Mouse (Mus musculus) midbrain, embryonic 13.5 days (tissue): Measurements from ENCODE around the gene Srebf1. TPM values are rescaled to one million over a fixed set of nuclear protein-coding genes. Genes with fewer than 3 reads are reported as not detected.

Experiments used
- ATAC-seq: fragments of 200-750 bp; cut with Nextera tagmentation; 2 replicates; pipeline ENCODE4 v1.8.0; 2017; ENCODE audit warnings: mild to moderate bottlenecking, moderate TSS enrichment, moderate library complexity
- H3K27ac ChIP-seq: fragments of 300-500 bp; sonication (generic); 2 replicates; pipeline ENCODE4 v1.5.1; 2015; ENCODE audit warnings: inconsistent platforms, mild to moderate bottlenecking, moderate library complexity
- H3K27me3 ChIP-seq: fragments of 300-500 bp; sonication (generic); 2 replicates; pipeline ENCODE4 v1.6.1; 2015; ENCODE audit warnings: mild to moderate bottlenecking, inconsistent platforms
- H3K36me3 ChIP-seq: fragments of 300-500 bp; sonication (generic); 2 replicates; pipeline ENCODE4 v1.6.1; 2015; ENCODE audit warnings: mild to moderate bottlenecking, inconsistent platforms
- H3K4me1 ChIP-seq: fragments of 300-500 bp; sonication (generic); replicated peaks from 2 replicates; pipeline ENCODE4 v1.6.1; 2015; ENCODE audit warnings: inconsistent platforms
- H3K4me2 ChIP-seq: fragments of 300-500 bp; sonication (generic); replicated peaks from 2 replicates; pipeline ENCODE4 v1.6.1; 2015; ENCODE audit warnings: moderate library complexity, mild to moderate bottlenecking, inconsistent platforms
- H3K4me3 ChIP-seq: fragments of 300-500 bp; sonication (generic); replicated peaks from 2 replicates; pipeline ENCODE4 v1.5.1; 2015; ENCODE audit warnings: mild to moderate bottlenecking, inconsistent platforms
- H3K9ac ChIP-seq: fragments of 300-500 bp; sonication (generic); replicated peaks from 2 replicates; pipeline ENCODE4 v1.6.1; 2015; ENCODE audit warnings: mild to moderate bottlenecking, inconsistent platforms
- H3K9me3 ChIP-seq: fragments of 300-500 bp; sonication (generic); 2 replicates; pipeline ENCODE4 v1.6.1; 2016; ENCODE audit warnings: mild to moderate bottlenecking, inconsistent platforms
- WGBS: fragments of 180-500 bp; shearing (Covaris S2); methylation state at CpG from one replicate; pipeline ENCODE4 v1.1.7; 2015; 5-methylcytosine and 5-hydroxymethylcytosine counted together
- microRNA-seq: library from miRNA; unstranded; fragments of <30 nt; microRNA quantifications from one replicate; pipeline ENCODE4, GENCODE M21; 2016
- polyA plus RNA-seq: library from polyadenylated mRNA; unstranded; fragments of >200 nt; fragmentation: Nextera tagmentation; extraction: Ambion mirVana; gene quantifications from 2 replicates; pipeline ENCODE4 v1.2.1, GENCODE M21; 2015

Gene Srebf1
- polyA plus RNA-seq, 1 experiment from 2014 or later = 46.0 TPM

- no peak for ATAC-seq
- H3K36me3 ChIP-seq = peaks cover 18% of the 10 kb centered on the region
- no peak overlapping the region for H3K4me2 ChIP-seq
- H3K27me3 ChIP-seq = no peaks in the 10 kb centered on the region
- no peaks in the 10 kb centered on the region for H3K9me3 ChIP-seq
- no peak overlapping the region for H3K9ac ChIP-seq
- H3K27ac ChIP-seq = no peak overlapping the region
- H3K4me3 ChIP-seq = no peak overlapping the region
- WGBS = 86% methylated on average over 1 of the region's 1 CpGs
- peaks cover 53% of the 10 kb centered on the region for H3K4me1 ChIP-seq
Observed at GRCm38 (mm10) chr11:60152339-60152738, 70.0 kb downstream of the Srebf1 start.

GRCm38 (mm10) chr11:60150677-60151076, 71.7 kb downstream of the Srebf1 start:
- 92% methylated on average over 3 of the region's 3 CpGs for WGBS
- Histone ChIP-seq H3K36me3 (peaks cover 34% of the 10 kb centered on the region), H3K4me3 (no peak overlapping the region), H3K27ac (no peak overlapping the region), H3K4me1 (peaks cover 62% of the 10 kb centered on the region), H3K9me3 (no peaks in the 10 kb centered on the region), H3K4me2 (no peak overlapping the region), H3K9ac (no peak overlapping the region), H3K27me3 (no peaks in the 10 kb centered on the region)
- no peak for ATAC-seq

Small RNA genes within 50 kb of the gene (microRNA-seq; reads per million reads assigned to microRNA genes)
- gene Mir6921 (not detected), gene Mir6922 (not detected)

Other genes with a start within 250 kb of the Srebf1 start
- 5.6 and 6.9 TPM in 2 replicates for gene Pemt, start 176.1 kb downstream of the Srebf1 start, polyA plus RNA-seq
- 32.7 and 33.8 TPM in 2 replicates for gene Rai1, start 117.6 kb downstream of the Srebf1 start, polyA plus RNA-seq
- 47.8 and 50.1 TPM in 2 replicates for gene Tom1l2, start 130.3 kb upstream of the Srebf1 start, polyA plus RNA-seq
- 4.3 and 5.1 TPM in 2 replicates for gene Drc3, start 130.7 kb upstream of the Srebf1 start, polyA plus RNA-seq
- gene Gid4, start 194.6 kb upstream of the Srebf1 start, polyA plus RNA-seq = 20.4 and 23.3 TPM in 2 replicates
- gene Atpaf2, start 195.9 kb upstream of the Srebf1 start, polyA plus RNA-seq = 39.4 and 42.9 TPM in 2 replicates
- gene Drg2, start 232.0 kb upstream of the Srebf1 start, polyA plus RNA-seq = 91.5 and 95.5 TPM in 2 replicates
- 0.04 and 0.08 TPM in 2 replicates for gene Myo15, start 246.8 kb upstream of the Srebf1 start, polyA plus RNA-seq